Mouse (Mus musculus): Measurements from ENCODE around the gene Sipa1.

Gene Sipa1

GRCm38 (mm10) chr19:5662981-5663913 is at the start of gene Sipa1:
Gene Sipa1 (minus strand): TSS chr19:5663707.
- peak; percentile 83 to 91 for DNase-seq (ENCODE audit: low read depth in 1 of 2, low spot score in 2 of 2)

DNA sequence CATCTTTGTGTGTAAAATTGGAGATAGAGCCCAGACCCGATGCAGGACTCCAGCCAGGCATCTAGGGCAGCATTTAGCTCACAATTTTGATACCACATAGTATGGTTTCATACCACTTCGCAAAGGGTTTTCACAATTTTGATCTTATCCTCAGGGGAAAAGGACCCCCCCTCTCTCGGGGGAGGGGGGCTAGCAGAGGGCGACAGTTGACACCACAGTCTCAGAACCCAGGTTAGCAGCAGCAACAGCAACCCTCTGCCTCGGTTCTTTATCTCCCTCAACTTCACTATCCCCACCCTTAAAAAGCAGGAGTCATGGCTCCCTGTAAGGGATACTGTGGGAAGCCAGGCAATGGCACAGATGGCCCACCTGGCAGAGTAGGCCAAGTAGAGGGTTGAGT is 49.7 kb upstream of the Sipa1 start:
- DNase-seq (ENCODE audit: low read depth in 1 of 2, low spot score in 2 of 2): no peak

GRCm38 (mm10) chr19:5711907-5712460 is 48.5 kb upstream of the Sipa1 start:
- peak; percentile 70 to 77 for DNase-seq (ENCODE audit: low read depth in 1 of 2, low spot score in 2 of 2)

GRCm38 (mm10) chr19:5711218-5711617 is 47.7 kb upstream of the Sipa1 start:
- no peak for DNase-seq (ENCODE audit: low read depth in 1 of 2, low spot score in 2 of 2)

DNA sequence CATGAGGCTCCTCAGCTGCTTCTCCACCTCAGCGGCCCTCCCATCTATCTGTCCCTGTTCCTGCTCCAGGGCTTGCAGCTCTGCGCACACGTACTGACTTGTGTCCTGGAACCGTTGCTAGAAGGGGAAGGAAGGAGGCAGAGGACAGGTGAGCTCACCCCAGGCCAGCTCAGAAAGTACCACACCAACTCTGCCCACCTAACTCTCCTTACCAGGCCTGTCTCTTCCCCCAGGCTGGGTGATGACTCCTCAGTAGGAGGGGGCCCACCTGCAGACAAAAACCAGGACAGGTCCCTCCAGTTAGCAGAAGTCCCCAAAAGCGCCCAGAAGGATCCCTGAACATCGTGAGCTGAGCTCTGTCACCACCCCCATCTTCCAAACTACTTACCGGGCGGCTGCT is 47.1 kb upstream of the Sipa1 start:
- DNase-seq (ENCODE audit: low read depth in 1 of 2, low spot score in 2 of 2): no peak

DNA sequence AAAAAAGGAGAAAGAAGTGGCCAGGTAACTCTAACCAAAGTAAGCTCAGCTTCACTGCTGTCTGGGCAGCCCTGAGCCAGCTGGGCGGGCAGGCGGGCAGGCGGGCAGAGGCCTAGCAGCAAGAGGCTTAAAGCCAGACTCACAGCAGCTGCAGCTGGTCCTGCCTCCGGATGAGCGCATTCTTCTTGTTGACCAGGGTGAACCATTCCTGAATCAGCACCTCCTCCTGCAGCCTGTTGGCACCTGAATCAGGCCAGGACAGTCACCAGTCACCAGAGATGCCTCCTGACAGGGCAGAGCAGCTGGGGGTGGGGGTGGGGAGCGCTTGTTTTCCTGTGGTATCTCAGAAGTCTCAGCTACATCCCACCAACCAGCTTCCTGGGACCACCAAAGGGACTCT is 46.6 kb upstream of the Sipa1 start:
- no peak for DNase-seq (ENCODE audit: low read depth in 1 of 2, low spot score in 2 of 2)

DNA sequence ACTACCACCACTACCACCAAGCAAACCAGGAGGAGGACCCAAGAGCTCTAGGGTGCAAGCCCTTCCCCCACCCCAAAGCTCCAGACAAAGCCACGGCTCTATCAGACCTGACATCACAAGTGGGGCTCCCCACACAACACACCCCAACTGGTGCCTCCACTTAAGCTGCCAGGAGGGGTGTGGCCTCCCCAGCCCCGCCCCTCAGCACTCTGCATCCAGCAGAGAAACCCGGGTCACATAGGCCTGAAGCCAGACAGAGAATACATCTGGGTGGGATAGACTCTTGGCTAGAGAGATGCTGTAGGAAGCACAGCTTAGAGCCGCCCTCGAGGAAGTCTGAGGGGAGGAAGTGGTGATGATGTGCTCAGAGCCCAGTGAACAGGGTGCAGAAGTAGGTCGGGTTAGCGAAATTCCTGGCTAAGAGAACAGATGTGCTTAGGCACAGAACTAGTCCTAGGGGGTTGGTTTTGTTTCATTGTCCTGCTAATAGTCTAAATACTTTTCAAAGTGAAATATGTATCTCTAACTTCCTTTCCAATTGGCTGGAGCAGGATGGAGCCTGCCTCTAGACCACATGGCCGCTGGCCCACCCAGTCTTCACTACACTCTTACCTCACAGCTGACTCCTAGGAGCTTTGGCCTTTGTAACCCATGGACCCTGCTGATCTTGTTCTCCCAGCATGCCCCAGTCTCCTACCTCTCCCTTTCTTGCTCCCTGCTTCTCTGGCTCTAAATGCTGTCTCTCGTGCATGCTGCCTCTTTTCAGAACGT is 41.5 kb upstream of the Sipa1 start:
- DNase-seq (ENCODE audit: low read depth in 1 of 2, low spot score in 2 of 2): no peak

DNA sequence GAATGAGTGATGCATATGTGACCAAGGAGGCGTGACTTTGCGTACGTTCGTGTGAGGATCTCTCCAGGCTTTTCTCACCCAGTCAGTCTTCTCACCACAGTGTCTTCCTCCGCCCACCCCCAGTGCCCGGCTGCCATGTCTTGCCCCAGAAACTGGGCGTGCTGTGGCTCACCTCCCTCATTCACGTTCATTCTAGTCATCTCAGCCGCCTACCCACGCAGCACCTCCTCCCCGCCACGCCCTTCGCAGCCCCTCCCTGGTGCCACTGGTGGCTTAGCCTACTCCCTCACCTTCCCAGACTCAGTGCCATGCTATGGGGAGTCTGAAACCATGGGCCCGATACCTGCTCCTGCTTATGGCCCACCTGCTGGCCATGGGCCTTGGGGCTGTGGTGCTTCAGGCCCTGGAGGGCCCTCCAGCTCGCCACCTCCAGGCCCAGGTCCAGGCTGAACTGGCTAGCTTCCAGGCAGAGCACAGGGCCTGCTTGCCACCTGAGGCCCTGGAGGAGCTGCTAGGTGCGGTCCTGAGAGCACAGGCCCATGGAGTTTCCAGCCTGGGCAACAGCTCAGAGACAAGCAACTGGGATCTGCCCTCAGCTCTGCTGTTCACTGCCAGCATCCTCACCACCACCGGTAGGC is 40.8 kb upstream of the Sipa1 start, which contains the start of gene Kcnk7:
Gene Kcnk7, plus strand, starts transcription at position 205 of the 638 bp plus-strand sequence.
- no peak for DNase-seq (ENCODE audit: low read depth in 1 of 2, low spot score in 2 of 2)

DNA sequence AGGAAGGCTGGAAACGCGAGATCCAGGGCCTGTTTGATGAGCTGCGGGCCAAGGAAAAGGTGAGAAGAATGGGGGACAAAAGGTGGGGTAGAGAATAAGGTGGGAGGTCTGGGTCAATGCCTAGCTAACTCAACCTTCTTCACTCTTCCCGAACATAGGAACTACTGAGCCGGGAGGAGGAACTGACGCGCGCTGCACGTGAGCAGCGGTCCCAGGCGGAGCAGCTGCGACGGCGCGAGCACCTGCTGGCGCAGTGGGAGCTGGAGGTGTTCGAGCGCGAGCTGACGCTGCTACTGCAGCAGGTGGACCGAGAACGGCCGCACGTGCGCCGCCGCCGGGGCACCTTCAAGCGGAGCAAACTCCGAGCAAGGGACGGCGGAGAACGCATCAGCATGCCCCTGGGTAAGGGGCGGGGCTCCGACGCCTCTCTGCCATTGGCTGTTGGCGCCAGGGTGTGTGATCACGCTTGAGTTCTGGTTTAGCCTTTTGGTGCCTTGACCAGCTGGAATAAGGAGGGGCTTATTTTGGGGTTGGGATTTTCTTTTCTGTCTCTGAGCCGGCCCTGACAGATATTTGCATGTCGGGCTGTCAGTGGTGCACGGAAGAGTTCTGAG is 32.4 kb upstream of the Sipa1 start:
- no peak for DNase-seq (ENCODE audit: low read depth in 1 of 2, low spot score in 2 of 2)

- no peak for DNase-seq (ENCODE audit: low read depth in 1 of 2, low spot score in 2 of 2)
Observed at GRCm38 (mm10) chr19:5693801-5694200, 30.3 kb upstream of the Sipa1 start.

DNA sequence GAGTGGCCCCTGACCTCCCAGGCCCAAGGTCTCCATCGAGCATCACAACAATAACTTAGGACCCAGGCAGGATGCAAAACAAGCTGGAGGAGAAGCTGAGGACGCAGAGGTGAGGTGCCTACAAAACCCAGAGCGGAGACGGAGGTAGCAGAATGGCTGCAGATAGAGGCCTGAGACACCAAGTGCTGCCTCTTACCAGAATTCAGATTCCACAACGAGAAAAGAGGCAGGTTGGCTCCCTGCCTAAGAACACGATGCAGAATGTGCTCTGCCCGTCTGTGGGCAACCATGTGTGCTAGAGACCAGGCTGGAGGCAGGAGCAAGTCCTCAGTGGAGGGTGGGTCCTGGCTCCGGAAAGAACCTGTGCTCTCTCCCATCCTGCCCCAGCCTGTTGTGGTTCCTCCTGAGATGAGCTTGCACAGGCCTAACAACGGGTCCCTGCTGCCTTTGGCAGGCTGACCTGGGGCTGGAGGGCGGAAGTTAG is 29.4 kb upstream of the Sipa1 start:
- no peak for DNase-seq (ENCODE audit: low read depth in 1 of 2, low spot score in 2 of 2)

DNA sequence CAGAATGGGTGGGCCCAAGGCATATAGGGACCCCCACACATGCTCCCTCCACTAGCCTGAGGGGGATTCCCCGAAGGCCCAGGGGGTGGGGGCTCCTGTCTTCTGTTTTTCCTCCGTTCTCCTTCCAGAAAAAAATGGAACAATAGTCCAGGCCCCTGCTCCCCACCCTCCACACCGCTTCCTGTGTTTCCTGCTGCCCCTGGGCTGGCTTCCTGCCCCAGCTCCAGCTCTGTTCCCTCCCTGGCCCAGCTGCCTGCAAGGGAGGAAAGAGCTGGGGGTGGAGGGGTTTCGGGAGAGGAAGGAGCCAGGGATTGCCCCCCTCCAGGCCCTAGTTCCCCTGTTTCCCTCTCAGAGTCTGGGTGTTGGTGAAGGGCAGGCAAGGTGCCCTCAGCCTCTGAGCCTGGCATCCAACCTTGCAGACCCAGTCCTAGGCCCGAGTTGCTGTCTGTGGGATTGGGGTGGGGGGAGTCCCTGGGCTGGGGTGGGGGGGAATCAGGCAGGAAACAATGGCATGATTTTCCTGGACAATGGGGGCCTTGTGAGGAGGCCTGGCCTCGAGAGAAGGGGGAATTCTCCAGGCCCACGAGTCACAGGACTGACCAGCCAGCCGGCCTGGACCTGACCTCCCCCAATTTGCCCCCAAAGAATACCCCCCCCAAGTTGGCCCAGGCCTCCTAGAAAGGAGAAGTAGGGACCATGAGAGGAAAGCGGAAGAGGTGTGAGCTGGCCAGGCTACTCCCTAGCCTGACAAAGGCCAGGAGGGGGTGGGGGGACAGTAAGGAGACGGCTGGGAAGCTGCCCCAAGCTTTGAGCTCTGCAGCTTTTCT is 28.8 kb upstream of the Sipa1 start:
- peak in 1 of 2 experiments; percentile 37 for DNase-seq (ENCODE audit: low read depth in 1 of 2, low spot score in 2 of 2)

GRCm38 (mm10) chr19:5691601-5692000 is 28.1 kb upstream of the Sipa1 start:
- DNase-seq (ENCODE audit: low read depth in 1 of 2, low spot score in 2 of 2): no peak

GRCm38 (mm10) chr19:5690343-5690735 is 26.8 kb upstream of the Sipa1 start:
- no peak for DNase-seq (ENCODE audit: low read depth in 1 of 2, low spot score in 2 of 2)

DNA sequence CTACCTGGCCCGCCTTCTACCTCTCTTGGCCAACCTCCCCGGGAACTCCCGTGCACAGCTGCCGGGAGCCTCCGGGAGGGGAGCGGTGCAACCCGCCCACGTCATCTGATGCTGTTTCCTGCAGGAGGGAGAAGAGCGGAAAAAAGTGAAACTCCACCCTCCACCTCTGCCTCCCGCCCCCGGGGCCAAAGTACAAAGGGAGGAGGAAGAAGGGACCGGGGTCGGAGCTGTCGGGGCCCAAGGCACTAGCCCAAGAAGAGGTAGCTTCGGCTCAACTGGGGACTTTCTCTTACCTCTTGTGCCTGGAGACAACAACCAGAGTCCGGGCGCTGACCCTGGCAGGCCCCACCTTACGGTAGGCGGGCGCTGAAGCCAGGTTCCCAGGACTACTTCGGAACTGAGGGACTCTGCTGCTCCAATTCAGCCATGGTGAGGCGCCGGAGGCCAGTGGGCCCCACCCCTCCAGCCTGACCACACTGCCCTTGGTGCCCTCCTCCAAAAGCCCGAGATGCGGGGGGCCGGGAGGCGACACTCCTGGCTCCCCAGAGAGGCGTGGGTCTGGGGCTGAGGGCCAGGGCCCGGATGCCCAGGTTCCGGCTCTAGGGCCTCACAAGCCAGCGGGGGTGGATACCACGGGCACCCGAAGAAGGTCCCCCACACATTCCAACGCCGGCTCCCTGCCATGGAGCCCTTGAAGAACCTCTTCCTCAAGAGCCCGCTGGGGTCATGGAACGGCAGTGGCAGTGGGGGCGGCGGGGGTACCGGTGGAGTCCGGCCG is 26.2 kb upstream of the Sipa1 start:
- DNase-seq (ENCODE audit: low read depth in 1 of 2, low spot score in 2 of 2): peak; percentile 71 to 81

DNA sequence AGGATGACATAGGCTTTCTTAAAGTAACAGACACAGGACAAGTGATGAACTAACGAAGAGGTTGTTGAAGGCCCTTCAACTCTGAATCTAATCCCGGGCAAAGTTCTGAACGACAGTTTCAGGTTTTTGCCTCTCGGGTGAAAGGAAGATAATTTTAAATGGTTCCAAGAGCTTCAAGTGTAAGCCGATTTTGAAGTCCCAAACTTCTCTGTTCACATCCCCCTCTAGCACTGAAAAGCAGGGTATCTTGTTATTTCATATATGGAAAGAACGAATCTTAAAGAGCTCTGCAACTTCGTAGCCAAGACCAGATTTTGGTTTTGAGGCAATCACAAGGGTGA is 25.6 kb upstream of the Sipa1 start:
- DNase-seq (ENCODE audit: low read depth in 1 of 2, low spot score in 2 of 2): no peak

DNA sequence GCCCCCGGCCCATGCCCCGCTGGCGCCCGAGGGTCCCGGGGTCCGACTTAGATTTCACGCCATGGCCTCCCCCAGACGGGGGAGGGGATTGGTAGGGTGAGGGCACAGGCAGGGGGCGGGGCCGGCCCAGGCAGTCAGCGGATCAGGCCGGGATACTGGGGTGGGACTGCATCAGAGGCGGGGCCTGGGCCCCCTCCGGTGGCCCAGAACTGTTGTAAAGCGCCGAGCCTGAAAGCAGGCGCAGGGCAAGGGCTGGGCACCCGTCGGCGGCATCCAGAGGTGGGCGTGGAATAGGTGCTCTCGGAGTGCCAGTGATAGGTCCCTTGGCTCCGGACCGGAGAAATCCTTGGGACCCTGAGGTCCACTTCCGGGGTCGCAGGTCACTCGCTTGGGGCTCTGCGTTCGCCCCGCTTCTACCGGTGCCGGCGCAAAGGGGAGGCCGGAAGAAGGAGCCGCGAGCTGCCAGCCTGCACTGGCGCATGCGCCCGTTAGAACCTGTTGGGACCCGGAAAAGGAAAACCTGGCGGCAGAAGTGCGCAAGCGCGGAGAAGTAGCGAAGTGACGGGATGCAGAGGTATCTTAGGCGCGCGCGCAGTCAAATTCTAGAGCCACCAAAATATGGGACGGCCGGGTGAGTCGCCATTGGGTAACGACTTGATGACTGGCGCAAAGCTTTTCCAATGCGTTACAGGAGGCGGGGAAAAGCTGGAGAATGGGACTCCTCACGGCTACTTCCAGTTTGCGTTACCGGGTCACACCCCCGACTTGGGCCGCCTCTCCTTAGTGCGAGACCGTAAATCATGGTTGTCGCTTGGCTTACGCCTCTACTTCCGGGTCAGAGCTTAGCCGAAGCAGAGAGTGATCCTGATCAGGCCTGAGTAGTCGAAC is 24.9 kb upstream of the Sipa1 start, which contains the start of the genes Map3k11 and Pcnx3:
Gene Map3k11, plus strand, starts transcription at position 543 of the 888 bp plus-strand sequence.
Gene Pcnx3, minus strand, starts transcription at position 709 of the 888 bp plus-strand sequence.
- DNase-seq (ENCODE audit: low read depth in 1 of 2, low spot score in 2 of 2): peak; percentile 93 to 94

DNA sequence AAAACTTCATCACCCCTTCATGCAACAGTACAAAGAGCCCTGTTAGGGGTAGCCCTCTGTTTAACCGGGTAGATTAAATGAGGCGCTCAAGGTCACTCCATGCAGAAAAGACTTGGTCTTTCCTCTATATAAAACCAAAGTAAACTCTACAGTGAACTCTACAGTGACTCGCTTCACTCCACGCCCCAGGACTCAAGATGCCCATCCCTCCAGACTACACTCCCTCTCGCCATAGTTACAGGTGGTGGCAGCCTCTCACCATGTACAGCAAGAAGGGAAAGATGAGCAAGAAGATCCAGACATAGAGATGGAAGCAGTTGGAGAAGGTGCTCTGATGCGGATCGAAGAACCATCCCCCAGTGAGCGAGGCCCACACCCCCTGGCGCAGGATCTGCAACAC is 24.2 kb upstream of the Sipa1 start:
- no peak for DNase-seq (ENCODE audit: low read depth in 1 of 2, low spot score in 2 of 2)

Measured in monocyte, adult 2 months (primary cell).